Mouse (Mus musculus) CH12.LX (cell line): Measurements from ENCODE around the gene Ppig. TPM values are rescaled to one million over a fixed set of nuclear protein-coding genes. Genes with fewer than 3 reads are reported as not detected.
A peak's percentile ranks its signal among the peaks of the same experiment; 100 is the strongest.

Source experiments
- DNase-seq: peaks from one replicate; pipeline ENCODE4 v3.0.0-alpha.2; 2013; ENCODE audit errors: extremely low read depth
- H3K27ac ChIP-seq: 2 replicates; pipeline ENCODE4 v1.5.1; 2012; ENCODE audit warnings: low read depth, mild to moderate bottlenecking, control low read depth, moderate library complexity; ENCODE audit not compliant: insufficient read depth
- H3K27me3 ChIP-seq: replicated peaks from 2 replicates; pipeline ENCODE3; 2012; ENCODE audit warnings: inconsistent platforms
- H3K36me3 ChIP-seq, 2 experiments: replicated peaks in 1 of 2; 2 replicates each; pipeline versions ENCODE3 to v1.6.1; 2012; ENCODE audit warnings: inconsistent platforms in 1 of 2, low read length in 1 of 2, mild to moderate bottlenecking in 1 of 2, mixed read lengths in 1 of 2, moderate library complexity in 1 of 2; ENCODE audit not compliant: control insufficient read depth in 1 of 2, insufficient read depth in 1 of 2
- H3K4me1 ChIP-seq, 2 experiments: 2 replicates each; pipeline ENCODE4 v1.6.1; 2012; ENCODE audit warnings: inconsistent platforms in 1 of 2, moderate library complexity in 1 of 2; ENCODE audit not compliant: insufficient read depth in 2 of 2, control insufficient read depth in 1 of 2
- H3K4me2 ChIP-seq: 2 replicates; pipeline ENCODE4 v1.6.1; 2012; ENCODE audit warnings: low read depth, mild to moderate bottlenecking, control low read depth; ENCODE audit not compliant: poor library complexity, insufficient read depth, severe bottlenecking
- H3K4me3 ChIP-seq, 3 experiments: fragments of 150-350 bp in 1 of 3; sonication (generic) in 1 of 3; replicated peaks in 1 of 3; 2 replicates each; pipeline versions ENCODE3 to v1.5.1; 2011 to 2012; ENCODE audit warnings: low read depth in 2 of 3, low read length in 2 of 3, mild to moderate bottlenecking in 2 of 3, moderate library complexity in 2 of 3, control low read depth in 1 of 3, improper control_type of control experiment in 1 of 3, inconsistent platforms in 1 of 3, mixed read lengths in 1 of 3; ENCODE audit not compliant: poor library complexity in 1 of 3
- H3K79me2 ChIP-seq: replicated peaks from 2 replicates; pipeline ENCODE4 v1.6.1; 2012; ENCODE audit warnings: mild to moderate bottlenecking, moderate library complexity; ENCODE audit not compliant: control insufficient read depth, poor library complexity, insufficient read depth, severe bottlenecking; ENCODE audit errors: extremely low read depth
- H3K9ac ChIP-seq: 2 replicates; pipeline ENCODE4 v1.6.1; 2012; ENCODE audit warnings: low read depth, mild to moderate bottlenecking, control low read depth, moderate library complexity; ENCODE audit not compliant: insufficient read depth
- H3K9me3 ChIP-seq: replicated peaks from 2 replicates; pipeline ENCODE3; 2012; ENCODE audit warnings: low read length, inconsistent platforms, mixed read lengths
- BHLHE40 ChIP-seq: IDR thresholded peaks from 2 replicates; pipeline ENCODE4 v1.6.1; 2011; ENCODE audit warnings: mild to moderate bottlenecking, low read depth, low read length, improper control_type of control experiment
- CHD1 ChIP-seq: IDR thresholded peaks from 2 replicates; pipeline ENCODE4 v1.6.1; 2012; ENCODE audit warnings: low read depth, low read length, improper control_type of control experiment, inconsistent platforms
- CHD2 ChIP-seq: IDR thresholded peaks from 2 replicates; pipeline ENCODE4 v1.6.1; 2011; ENCODE audit warnings: low read length, improper control_type of control experiment
- E2F4 ChIP-seq: IDR thresholded peaks from 2 replicates; pipeline ENCODE4 v1.6.1; 2011; ENCODE audit warnings: low read depth, low read length, improper control_type of control experiment; ENCODE audit not compliant: insufficient replicate concordance
- ELF1 ChIP-seq: IDR thresholded peaks from 2 replicates; pipeline ENCODE4 v1.6.1; 2014; ENCODE audit warnings: low read depth, mild to moderate bottlenecking, inconsistent platforms, low read length, improper control_type of control experiment
- ETS1 ChIP-seq: conservative IDR thresholded peaks from 2 replicates; pipeline ENCODE4 v1.6.1; 2012; ENCODE audit warnings: low read depth, mild to moderate bottlenecking, inconsistent platforms, low read length, improper control_type of control experiment, moderate library complexity
- GABPA ChIP-seq: IDR thresholded peaks from 2 replicates; pipeline ENCODE4 v1.6.1; 2012; ENCODE audit warnings: low read depth, low read length, improper control_type of control experiment, inconsistent platforms; ENCODE audit not compliant: insufficient replicate concordance
- MAFK ChIP-seq: IDR thresholded peaks from 2 replicates; pipeline ENCODE4 v1.6.1; 2011; ENCODE audit warnings: low read length, improper control_type of control experiment; ENCODE audit not compliant: insufficient replicate concordance
- MAX ChIP-seq: IDR thresholded peaks from 2 replicates; pipeline ENCODE4 v1.6.1; 2011; ENCODE audit warnings: low read length, improper control_type of control experiment
- MAZ ChIP-seq: IDR thresholded peaks from 2 replicates; pipeline ENCODE4 v1.6.1; 2012; ENCODE audit warnings: low read depth, mild to moderate bottlenecking, inconsistent platforms, low read length, improper control_type of control experiment, moderate library complexity
- MEF2A ChIP-seq: IDR thresholded peaks from 2 replicates; pipeline ENCODE4 v1.6.1; 2014; ENCODE audit warnings: low read depth, mild to moderate bottlenecking, inconsistent platforms, low read length, improper control_type of control experiment, borderline replicate concordance
- MXI1 ChIP-seq: IDR thresholded peaks from 2 replicates; pipeline ENCODE4 v1.6.1; 2011; ENCODE audit warnings: mild to moderate bottlenecking, low read depth, low read length, improper control_type of control experiment
- NELFE ChIP-seq: IDR thresholded peaks from 2 replicates; pipeline ENCODE4 v1.6.1; 2011; ENCODE audit warnings: low read depth, low read length, improper control_type of control experiment
- NRF1 ChIP-seq: IDR thresholded peaks from 2 replicates; pipeline ENCODE4 v1.6.1; 2014; ENCODE audit warnings: low read depth, mild to moderate bottlenecking, inconsistent platforms, low read length, improper control_type of control experiment, moderate library complexity
- POLR2AphosphoS2 ChIP-seq: IDR thresholded peaks from 2 replicates; pipeline ENCODE4 v1.6.1; 2011; ENCODE audit warnings: low read depth, low read length, improper control_type of control experiment
- SIN3A ChIP-seq: IDR thresholded peaks from 2 replicates; pipeline ENCODE4 v1.6.1; 2012; ENCODE audit warnings: low read length, improper control_type of control experiment, inconsistent platforms
- SMC3 ChIP-seq: IDR thresholded peaks from 2 replicates; pipeline ENCODE4 v1.6.1; 2011; ENCODE audit warnings: low read depth, low read length, improper control_type of control experiment
- TBP ChIP-seq: conservative IDR thresholded peaks from 2 replicates; pipeline ENCODE4 v1.6.1; 2011; ENCODE audit warnings: low read depth, low read length, improper control_type of control experiment
- UBTF ChIP-seq: IDR thresholded peaks from 2 replicates; pipeline ENCODE4 v1.6.1; 2012; ENCODE audit warnings: low read depth, mild to moderate bottlenecking, inconsistent platforms, low read length, improper control_type of control experiment, moderate library complexity
- ZMIZ1 ChIP-seq: IDR thresholded peaks from 2 replicates; pipeline ENCODE4 v1.6.1; 2012; ENCODE audit warnings: low read depth, mild to moderate bottlenecking, inconsistent platforms, low read length, improper control_type of control experiment
- ZNF384 ChIP-seq: IDR thresholded peaks from 2 replicates; pipeline ENCODE4 v1.6.1; 2012; ENCODE audit warnings: low read depth, low read length, improper control_type of control experiment, inconsistent platforms
- dilution Hi-C: fragments of 300-500 bp; cut with MboI; formaldehyde crosslinking; loops from 2 replicates; pipeline ENCODE4 v1.14.3; 2020; ENCODE audit warnings: low sequenced_read_pairs; ENCODE audit not compliant: extremely low pct_unique_long_range_greater_than_20kb, extremely low pct_ligation_motif_present
- in situ Hi-C: fragments of 300-500 bp; cut with MboI; formaldehyde crosslinking; loops from 3 replicates; pipeline ENCODE4 v1.14.3; 2019; ENCODE audit warnings: low sequenced_read_pairs, low pct_ligation_motif_present, low pct_unique_long_range_greater_than_20kb, mixed read lengths
- polyA plus RNA-seq: library from polyadenylated mRNA; unstranded; fragments of >175 nt; gene quantifications from 2 replicates; pipeline ENCODE4 v1.2.1, GENCODE M21; 2012; ENCODE audit warnings: low read depth; ENCODE audit not compliant: insufficient read length
- total RNA-seq, 2 experiments: library from RNA; depleted of rRNA; stranded (reverse); fragments of 300-350 nt in 1 of 2; fragments of >200 nt in 1 of 2; gene quantifications; 2 replicates each; pipeline ENCODE4 v1.2.3; 2012 to 2014

Ppig gene
- total and polyA plus RNA-seq, 3 experiments: 10.3 to 180 (median 12.9) TPM

- TF ChIP-seq MXI1 (peak; percentile 98), UBTF (peak; percentile 73; the same call in 1 of the 2 replicates), ETS1 (no peak), ZNF384 (no peak), MAX (no peak), SMC3 (no peak), NRF1 (peak; percentile 55), MEF2A (peak; percentile 43), ZMIZ1 (no peak), TBP (peak; percentile 82), NELFE (no peak), GABPA (peak; percentile 83; the same call in 1 of the 2 replicates), SIN3A (no peak; the same call in none of the 2 replicates)
- TF ChIP-seq, all 38 proteins: peak for 12
These were observed 9.2 kb upstream of the Ppig start, which contains the start of gene Fastkd1 (continued) for GRCm38 (mm10) chr2:69712981-69713625.

GRCm38 (mm10) chr2:69713626-69714014 is 8.7 kb upstream of the Ppig start:
- no peak for DNase-seq
- H3K4me2 ChIP-seq: peak overlapping the region; percentile 86
- no peak overlapping the region for H3K9ac ChIP-seq
- in situ Hi-C loops (no loop called here), dilution Hi-C loops (no loop called here)
- no peak overlapping the region for H3K27ac ChIP-seq
- no peaks in the 10 kb centered on the region for H3K9me3 ChIP-seq
- H3K36me3 ChIP-seq: peaks cover 12 to 23% of the 10 kb centered on the region in 2 experiments
- peaks cover 3 to 13% of the 10 kb centered on the region in 2 experiments; a peak in 3 of 4 replicates for H3K4me1 ChIP-seq
- H3K27me3 ChIP-seq: no peaks in the 10 kb centered on the region
- H3K4me3 ChIP-seq: peak overlapping the region in 2 of 3 experiments; percentile 23 to 96
- H3K79me2 ChIP-seq: peaks cover 5% of the 10 kb centered on the region; the same call in 1 of the 2 replicates
- peak; percentile 56; the same call in 1 of the 2 replicates for TF ChIP-seq NELFE
- TF ChIP-seq MAFK: 0 out of 2 replicates have a peak, but pooled peaks have one; percentile 42
- no peak for TF ChIP-seq ZMIZ1
- TF ChIP-seq ELF1: no peak
- no peak for TF ChIP-seq ETS1
- TF ChIP-seq E2F4: no peak
- TF ChIP-seq SIN3A: no peak
- TF ChIP-seq BHLHE40: no peak
- no peak for TF ChIP-seq POLR2AphosphoS2
- TF ChIP-seq UBTF: no peak
- no peak for TF ChIP-seq CHD1
- TF ChIP-seq CHD2: no peak
- TF ChIP-seq MAZ: no peak
- TF ChIP-seq ZNF384: no peak
